ENCODE assay signal across 9 mouse cellular contexts in genomic region chr9:66123648-66124047, GRCm38 (mm10). TPM values are rescaled to one million over a fixed set of nuclear protein-coding genes. Genes with fewer than 3 reads are reported as not detected.
DNase-seq lines count a peak whose midpoint lies in the region; ATAC-seq and TF ChIP-seq lines count a peak whose summit lies in the region.
"Had no signal": no experiment of that assay in that cellular context is flagged by ENCODE, and none has a peak within 500 bp of the region (broad histone marks: within the 10 kb centered on the region; RNA-seq: fewer than 3 reads in every experiment).

No protein-coding gene starts in this region.

- peak overlapping the region; percentile 87 for H3K4me3 ChIP-seq in heart, embryonic 16.5 days (ENCODE audit: low read length)
- peak overlapping the region; percentile 85 for H3K4me3 ChIP-seq in G1E (ENCODE audit: low read depth, low read length)
- H3K4me3 ChIP-seq in forebrain, embryonic 15.5 days = peak overlapping the region; percentile 61
- H3K4me3 ChIP-seq in liver, embryonic 16.5 days (ENCODE audit: low read depth, low read length) = peak overlapping the region; percentile 83

- H3K4me1 ChIP-seq in heart, embryonic 16.5 days (ENCODE audit: control insufficient read depth, insufficient read depth, low read length) = peaks cover 29% of the 10 kb centered on the region
- H3K4me1 ChIP-seq in G1E (ENCODE audit: insufficient read depth, low read depth, low read length) = peaks cover 57% of the 10 kb centered on the region
- H3K4me1 ChIP-seq in forebrain, embryonic 15.5 days = peaks cover 55% of the 10 kb centered on the region
- H3K4me1 ChIP-seq in liver, embryonic 16.5 days (ENCODE audit: control insufficient read depth, low read depth, low read length) = peaks cover 55% of the 10 kb centered on the region

- H3K4me2 ChIP-seq in heart, embryonic 16.5 days (ENCODE audit: low read depth, low read length) = peak overlapping the region; percentile 86
- peak overlapping the region; percentile 63 for H3K4me2 ChIP-seq in forebrain, embryonic 15.5 days (replicated peaks)
- peak overlapping the region; percentile 88 for H3K4me2 ChIP-seq in liver, embryonic 16.5 days (ENCODE audit: low read depth, low read length)

- no peak overlapping the region for H3K27ac ChIP-seq in heart, embryonic 16.5 days (ENCODE audit: low read length)
- H3K27ac ChIP-seq in forebrain, embryonic 15.5 days (replicated peaks) = peak overlapping the region; percentile 89; the same call in 1 of the 2 replicates
- H3K27ac ChIP-seq in liver, embryonic 16.5 days (ENCODE audit: low read length) = peak overlapping the region; percentile 96

- peak overlapping the region; percentile 89 for H3K9ac ChIP-seq in heart, embryonic 16.5 days (ENCODE audit: low read length)
- H3K9ac ChIP-seq in forebrain, embryonic 15.5 days (replicated peaks) = peak overlapping the region; percentile 78
- H3K9ac ChIP-seq in liver, embryonic 16.5 days (ENCODE audit: low read depth, low read length) = peak overlapping the region; percentile 92

- DNase-seq in heart, adult 18-20 months = no peak
- no peak for DNase-seq in G1E (ENCODE audit: low spot score)
- DNase-seq in left cerebral cortex, adult 11 months (ENCODE audit: low spot score) = no peak
- no peak for DNase-seq in frontal cortex, postnatal 10 days (ENCODE audit: low spot score in 2 of 2)
- DNase-seq in layer of hippocampus, adult 8-10 months (ENCODE audit: low spot score in 2 of 2) = no peak

- H3K9me3 ChIP-seq in heart, embryonic 16.5 days (replicated peaks; ENCODE audit: control insufficient read depth, low read length) = no peaks in the 10 kb centered on the region
- no peaks in the 10 kb centered on the region for H3K9me3 ChIP-seq in G1E (replicated peaks)
- no peaks in the 10 kb centered on the region for H3K9me3 ChIP-seq in forebrain, embryonic 15.5 days
- no peaks in the 10 kb centered on the region for H3K9me3 ChIP-seq in liver, embryonic 16.5 days (replicated peaks; ENCODE audit: control insufficient read depth, low read length)

- no peak for ATAC-seq in heart, embryonic 16.5 days (replicated peaks; ENCODE audit: extremely low read depth, insufficient read depth, low FRiP score)
- ATAC-seq in G1E (ENCODE audit: extremely low read depth, insufficient number of reproducible peaks, low FRiP score, poor library complexity, severe bottlenecking) = no peak
- ATAC-seq in forebrain, embryonic 15.5 days (replicated peaks) = no peak
- no peak for ATAC-seq in liver, embryonic 16.5 days (ENCODE audit: low read depth)

- 13% methylated on average over 5 of the region's 5 CpGs for WGBS in heart, embryonic 16.5 days
- 7% methylated on average over 5 of the region's 5 CpGs for WGBS in forebrain, embryonic 15.5 days
- WGBS in liver, embryonic 16.5 days (ENCODE audit: insufficient replicate concordance) = 6% methylated on average over 5 of the region's 5 CpGs

- no peaks in the 10 kb centered on the region for H3K27me3 ChIP-seq in heart, embryonic 16.5 days (ENCODE audit: control insufficient read depth, insufficient read depth, low read length)
- no peaks in the 10 kb centered on the region for H3K27me3 ChIP-seq in G1E (ENCODE audit: insufficient read depth, low read length)
- no peaks in the 10 kb centered on the region for H3K27me3 ChIP-seq in forebrain, embryonic 15.5 days
- H3K27me3 ChIP-seq in liver, embryonic 16.5 days (ENCODE audit: control insufficient read depth, insufficient read depth, low read depth, low read length) = no peaks in the 10 kb centered on the region
- H3K27me3 ChIP-seq: Patski had no signal

- no peak for TF ChIP-seq CTCF in G1E (IDR thresholded peaks at IDR 0.05; ENCODE audit: low read depth, low read length)

- H3K36me3 ChIP-seq in heart, embryonic 16.5 days (ENCODE audit: control insufficient read depth, insufficient read depth) = no peaks in the 10 kb centered on the region
- H3K36me3 ChIP-seq in G1E (replicated peaks) = peaks cover 31% of the 10 kb centered on the region
- no peaks in the 10 kb centered on the region for H3K36me3 ChIP-seq in forebrain, embryonic 15.5 days
- no peaks in the 10 kb centered on the region for H3K36me3 ChIP-seq in liver, embryonic 16.5 days (ENCODE audit: control insufficient read depth, insufficient read depth)

RNA-seq across cellular contexts. Expression of gene Snx1, which starts 2.7 kb away (rescaled TPM):
- polyA plus RNA-seq in heart, embryonic 16.5 days (2015; fragmentation: Nextera tagmentation; extraction: Ambion mirVana) = 66.8 and 73.6 TPM in 2 replicates
- total RNA-seq in heart, adult 18-20 months (2021) = 10 to 100 TPM; 27.3 to 27.8 TPM
- total RNA-seq in G1E (2014; fragmentation: Nextera tagmentation) (71.3 and 81.1 TPM in 2 replicates), G1E (2017) (230 and 242 TPM in 2 replicates)
- polyA plus RNA-seq in G1E (2012) = 227 and 276 TPM in 2 replicates
- 109 TPM in 2 replicates for polyA plus RNA-seq in forebrain, embryonic 15.5 days (2015; fragmentation: Nextera tagmentation; extraction: Ambion mirVana)
- 59.6 and 63.8 TPM in 2 replicates for polyA plus RNA-seq in liver, embryonic 16.5 days (2015; fragmentation: Nextera tagmentation; extraction: Ambion mirVana)
- 10 to 100 TPM; 84.0 to 94.9 (median 90.0) TPM for total RNA-seq in layer of hippocampus, adult 8-10 months (2022)

RNA-seq across cellular contexts. Expression of gene Ciao2a, which starts 2.8 kb away (rescaled TPM):
- 152 and 175 TPM in 2 replicates for polyA plus RNA-seq in heart, embryonic 16.5 days (2015; fragmentation: Nextera tagmentation; extraction: Ambion mirVana)
- 10 to 100 TPM; 68.7 to 71.3 TPM for total RNA-seq in heart, adult 18-20 months (2021)
- total RNA-seq in G1E (2014; fragmentation: Nextera tagmentation) (176 and 189 TPM in 2 replicates), G1E (2017) (258 and 270 TPM in 2 replicates)
- polyA plus RNA-seq in G1E (2012) = 15.9 and 30.0 TPM in 2 replicates
- polyA plus RNA-seq in forebrain, embryonic 15.5 days (2015; fragmentation: Nextera tagmentation; extraction: Ambion mirVana) = 87.5 and 89.0 TPM in 2 replicates
- polyA plus RNA-seq in liver, embryonic 16.5 days (2015; fragmentation: Nextera tagmentation; extraction: Ambion mirVana) = 110 and 129 TPM in 2 replicates
- 10 to 100 TPM; 24.3 to 30.0 (median 27.0) TPM for total RNA-seq in layer of hippocampus, adult 8-10 months (2022)

RNA-seq across cellular contexts. Expression of gene Dapk2, which starts 34.4 kb away (rescaled TPM):
- polyA plus RNA-seq in heart, embryonic 16.5 days (2015; fragmentation: Nextera tagmentation; extraction: Ambion mirVana) = 6.4 and 6.5 TPM in 2 replicates
- total RNA-seq in heart, adult 18-20 months (2021) = 1 to 10 TPM; 4.0 to 4.9 TPM
- total RNA-seq in G1E (2014; fragmentation: Nextera tagmentation) (7.5 and 9.7 TPM in 2 replicates), G1E (2017) (24.4 TPM in 2 replicates)
- polyA plus RNA-seq in G1E (2012) = 9.8 and 10.3 TPM in 2 replicates
- 1.4 and 1.8 TPM in 2 replicates for polyA plus RNA-seq in forebrain, embryonic 15.5 days (2015; fragmentation: Nextera tagmentation; extraction: Ambion mirVana)
- polyA plus RNA-seq in liver, embryonic 16.5 days (2015; fragmentation: Nextera tagmentation; extraction: Ambion mirVana) = 32.7 and 33.7 TPM in 2 replicates
- 1 to 10 TPM in 1 of 4 experiments, under 1 TPM in 3; 0.43 to 1.5 (median 0.69) TPM for total RNA-seq in layer of hippocampus, adult 8-10 months (2022)

RNA-seq across cellular contexts. Expression of gene Snx22, which starts 54.1 kb away (rescaled TPM):
- 1.4 and 1.8 TPM in 2 replicates for polyA plus RNA-seq in heart, embryonic 16.5 days (2015; fragmentation: Nextera tagmentation; extraction: Ambion mirVana)
- total RNA-seq in heart, adult 18-20 months (2021) = under 1 TPM; 0.46 to 0.50 TPM
- 15.0 TPM in 1 of 2 replicates, not detected in the other for total RNA-seq in G1E (2014; fragmentation: Nextera tagmentation)
- 0.41 and 0.49 TPM in 2 replicates for total RNA-seq in G1E (2017)
- polyA plus RNA-seq in G1E (2012) = not detected in 2 replicates
- polyA plus RNA-seq in forebrain, embryonic 15.5 days (2015; fragmentation: Nextera tagmentation; extraction: Ambion mirVana) = 5.2 and 6.2 TPM in 2 replicates
- 30.5 and 31.3 TPM in 2 replicates for polyA plus RNA-seq in liver, embryonic 16.5 days (2015; fragmentation: Nextera tagmentation; extraction: Ambion mirVana)
- 1 to 10 TPM; 5.0 to 8.6 (median 7.5) TPM for total RNA-seq in layer of hippocampus, adult 8-10 months (2022)
